Mouse (Mus musculus) kidney, postnatal 10 days (tissue): ENCODE measurements around the gene Slc27a5.

Source experiments
- DNase-seq: peaks from one replicate; pipeline ENCODE4 v3.0.0; 2021; ENCODE audit warnings: mixed read lengths

Slc27a5 gene

DNA sequence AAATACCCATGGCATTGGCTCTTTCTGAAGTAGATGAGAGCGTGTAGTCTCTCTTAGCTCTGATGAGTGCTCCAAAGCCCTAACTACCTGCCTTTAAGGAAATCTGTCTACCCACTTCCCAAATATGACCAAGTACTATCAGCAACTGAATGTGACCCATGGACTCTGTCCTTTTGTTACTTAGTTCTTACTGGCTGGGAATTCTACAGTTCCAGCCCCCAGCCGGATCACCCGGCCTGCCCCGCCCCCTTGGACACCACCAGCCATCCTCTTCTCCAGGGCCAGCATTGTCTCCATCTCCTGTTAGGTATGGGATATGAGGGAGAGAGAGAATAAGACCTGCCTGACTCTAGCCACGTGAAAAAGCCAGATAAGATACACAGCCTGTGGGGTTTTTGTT lies at the start of gene Slc27a5:
TSS of gene Slc27a5 (minus strand) at position 140 of the 400 bp plus-strand sequence.
- DNase-seq: no peak

DNA sequence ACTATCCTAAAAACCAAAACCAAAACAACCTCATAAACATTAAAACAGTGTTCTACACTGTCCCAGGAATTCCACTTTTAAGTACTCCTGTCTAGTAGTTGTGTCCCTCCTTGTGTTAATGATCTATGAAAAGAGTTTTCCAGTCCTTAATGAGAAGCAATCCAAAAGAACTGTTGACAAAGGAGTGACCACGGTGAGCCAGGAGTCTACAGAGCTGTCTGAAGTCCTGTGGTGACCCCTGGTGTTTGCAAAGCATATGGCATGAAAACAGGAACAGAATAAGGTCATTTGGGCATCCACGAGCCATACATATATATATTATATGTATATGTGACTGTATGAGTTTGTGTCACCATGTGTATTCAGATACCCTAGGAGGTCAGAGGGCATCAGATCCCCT lies 48.1 kb upstream of the Slc27a5 start:
- DNase-seq: peak; percentile 82

DNA sequence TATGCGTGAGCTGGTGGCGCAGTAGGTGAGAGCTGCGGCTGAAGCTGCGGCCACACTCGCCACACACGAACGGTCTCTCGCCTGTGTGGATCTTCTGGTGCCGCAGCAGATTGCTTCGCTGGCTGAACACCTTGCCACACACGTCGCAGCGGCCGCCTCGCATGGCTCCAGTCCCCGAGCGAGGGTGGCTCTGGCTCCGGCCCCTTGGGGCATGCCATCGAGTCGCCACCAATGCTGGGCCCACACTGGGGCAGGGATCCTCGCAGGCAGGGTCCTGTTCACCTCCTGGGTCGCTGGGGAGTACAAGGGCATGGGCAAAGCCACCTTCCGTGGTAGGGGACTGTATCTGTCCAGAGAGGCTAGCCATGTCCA lies 46.2 kb upstream of the Slc27a5 start:
- DNase-seq: no peak

DNA sequence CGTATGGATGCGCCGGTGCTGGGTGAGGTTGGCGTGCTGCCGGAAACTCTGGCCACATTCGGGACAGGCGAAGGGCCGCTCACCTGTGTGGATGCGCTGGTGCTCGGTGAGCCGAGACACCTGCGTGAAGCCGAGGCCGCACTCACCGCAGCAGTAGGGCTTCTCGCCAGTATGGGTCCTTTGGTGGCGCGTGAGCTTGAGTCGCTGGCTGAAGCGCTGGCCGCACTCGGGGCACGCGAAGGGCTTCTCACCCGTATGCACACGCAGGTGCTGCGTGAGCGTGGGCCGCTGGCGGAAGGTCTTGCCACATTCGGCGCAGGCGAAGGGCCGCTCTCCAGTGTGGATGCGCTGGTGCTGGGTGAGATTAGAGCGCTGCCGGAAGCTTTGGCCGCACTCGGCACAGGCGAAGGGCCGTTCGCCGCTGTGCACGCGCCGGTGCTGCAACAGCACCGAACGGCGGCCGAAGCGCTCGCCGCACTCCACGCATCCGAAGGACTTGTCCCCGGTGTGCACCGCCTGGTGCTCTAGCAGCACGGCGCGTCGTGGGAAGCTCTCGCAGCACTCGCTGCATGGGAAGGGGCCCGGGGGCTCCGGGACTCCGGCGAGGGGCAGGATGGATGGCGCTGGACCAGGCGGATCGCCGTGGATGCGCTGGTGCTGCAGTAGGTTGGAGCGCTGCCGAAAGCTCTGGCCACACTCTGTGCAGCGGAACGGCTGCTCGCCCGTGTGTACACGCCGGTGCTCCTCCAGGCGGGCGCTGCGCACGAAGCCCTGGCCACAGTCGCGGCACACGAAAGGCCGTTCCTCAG lies 45.7 kb upstream of the Slc27a5 start:
- peak; percentile 57 for DNase-seq

DNA sequence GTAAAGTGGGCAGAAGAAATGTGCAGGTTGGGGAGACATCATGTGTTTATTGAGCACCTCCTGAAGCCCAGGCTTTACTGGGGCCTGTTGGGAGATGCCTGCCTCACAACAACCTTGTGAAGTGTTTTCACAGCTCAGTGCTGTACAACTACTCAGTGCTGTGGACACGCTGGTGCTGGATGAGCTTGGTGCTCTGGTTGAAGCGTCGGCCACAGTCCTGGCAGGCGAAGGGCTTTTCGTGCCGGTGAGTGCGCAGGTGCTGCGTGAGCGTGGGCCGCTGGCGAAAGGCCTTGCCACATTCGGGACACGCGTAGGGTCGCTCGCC lies 45.1 kb upstream of the Slc27a5 start:
- no peak for DNase-seq

DNA sequence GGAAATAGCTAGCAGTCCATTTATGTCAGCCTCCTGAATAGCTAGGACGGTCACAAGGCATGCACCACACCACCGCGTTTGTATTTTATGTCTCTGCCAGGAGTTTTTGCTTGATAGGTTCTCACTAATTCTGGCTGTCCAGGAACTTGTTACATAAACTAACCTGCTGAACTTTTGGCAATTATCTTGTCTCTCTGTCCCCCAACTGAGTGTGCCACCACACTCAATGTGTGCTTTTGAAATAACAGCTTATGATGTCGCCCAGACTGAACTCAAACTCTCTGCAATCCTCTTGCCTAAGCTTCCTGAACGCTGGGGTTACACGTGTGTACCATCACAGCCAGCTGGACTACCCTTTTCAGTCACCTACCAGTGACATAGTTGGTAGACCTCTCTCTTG lies 44.5 kb upstream of the Slc27a5 start:
- no peak for DNase-seq

DNA sequence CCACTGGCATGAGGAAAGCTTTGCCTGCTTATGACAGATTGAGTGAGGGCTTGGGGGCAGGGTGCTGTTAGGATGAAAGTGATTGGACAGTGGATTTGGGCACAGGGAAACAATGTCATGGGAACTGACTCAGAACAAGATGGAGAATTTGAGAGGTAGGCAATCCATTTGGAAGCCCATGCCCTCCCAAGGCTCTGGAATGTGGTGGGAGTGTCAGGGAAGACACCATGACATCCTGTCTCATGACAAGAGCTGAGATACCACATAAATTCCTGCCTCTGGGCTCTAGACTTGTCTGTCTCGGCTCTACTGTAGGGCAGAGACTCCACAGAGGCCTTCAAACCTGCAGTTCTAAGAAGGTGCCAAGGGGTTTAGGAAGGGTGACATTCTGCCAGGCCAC lies 43.3 kb upstream of the Slc27a5 start:
- DNase-seq: no peak

DNA sequence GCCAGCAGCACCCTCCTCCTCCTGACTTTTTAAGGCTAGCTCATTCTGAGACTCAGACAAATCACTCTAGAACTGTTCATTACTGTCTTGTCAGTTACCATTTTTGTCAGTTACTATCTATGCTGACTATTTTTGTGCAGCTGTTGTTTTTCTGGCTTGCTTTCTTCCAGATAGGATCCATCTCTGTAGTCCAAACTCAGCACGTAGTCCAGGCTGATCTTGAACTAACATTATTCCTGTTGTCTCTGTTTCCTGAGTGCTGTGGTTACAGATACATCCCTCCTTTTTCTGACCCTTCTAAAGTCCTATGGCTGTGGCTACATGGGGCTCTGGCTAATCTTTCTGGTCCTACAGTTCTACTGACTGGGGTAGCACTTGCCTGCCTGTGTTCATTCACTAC lies 41.2 kb upstream of the Slc27a5 start:
- DNase-seq: no peak

DNA sequence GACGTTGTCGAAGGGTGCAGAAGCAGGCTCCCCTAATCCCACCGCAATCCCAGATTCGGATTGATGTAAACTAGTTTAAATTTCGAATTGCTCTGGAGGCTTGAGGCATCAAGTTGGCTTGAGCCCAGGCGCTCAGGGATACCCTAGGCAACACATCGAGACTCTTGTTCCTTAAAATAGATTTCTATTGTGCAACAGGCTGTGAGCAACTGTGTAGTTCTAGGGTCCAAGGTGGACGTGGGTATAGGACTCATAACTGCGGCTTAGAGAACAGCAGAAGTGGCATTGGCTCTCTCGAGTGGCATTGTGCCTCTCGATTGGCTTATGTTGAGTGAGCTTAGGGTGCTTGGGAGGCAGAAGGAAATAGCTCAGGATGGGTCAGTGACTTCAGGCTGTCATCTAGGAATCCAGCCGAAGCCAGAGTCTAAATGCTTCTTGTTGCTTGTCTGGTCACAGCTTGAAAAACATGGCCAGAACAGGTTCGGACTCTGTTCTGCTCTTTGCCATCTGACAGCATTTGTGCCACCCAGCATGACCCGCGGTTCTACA lies 40.7 kb upstream of the Slc27a5 start:
- DNase-seq: peak; percentile 39

DNA sequence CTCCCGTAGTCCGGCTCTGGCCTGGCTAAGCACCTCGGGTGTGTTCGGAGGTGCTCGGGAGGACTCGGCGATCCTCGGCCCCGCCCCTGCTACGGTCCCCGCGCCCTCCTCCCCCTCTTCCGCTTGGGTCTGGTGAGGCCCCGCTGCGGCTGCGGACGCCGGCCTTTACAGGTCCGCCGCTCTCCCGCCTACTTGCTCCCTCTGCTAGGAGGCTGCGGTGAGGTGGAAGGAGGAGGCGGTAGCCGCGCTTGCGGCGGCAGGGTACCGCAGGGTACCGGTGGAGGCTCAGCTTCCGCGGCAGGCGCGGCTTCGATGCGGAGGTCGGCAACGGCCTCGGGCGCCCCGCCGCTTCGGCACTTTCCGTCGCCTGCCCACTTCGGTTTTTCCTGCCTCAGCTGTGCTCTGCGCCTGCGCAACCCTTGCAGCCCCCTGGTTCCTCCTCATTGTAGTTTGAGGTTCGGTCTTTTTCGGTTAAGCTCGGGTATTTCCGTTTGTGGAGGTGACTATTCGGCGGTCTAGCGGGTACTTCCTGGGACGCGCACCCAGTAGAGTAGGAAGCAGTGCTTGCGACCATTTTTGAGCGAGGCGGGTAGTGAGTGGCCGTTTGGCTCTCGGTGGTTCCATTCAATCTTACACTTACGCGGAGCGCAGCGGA lies 40.0 kb upstream of the Slc27a5 start, which contains the start of gene Ube2m:
TSS of gene Ube2m (minus strand) at position 375 of the 655 bp plus-strand sequence.
- peak; percentile 99 for DNase-seq

DNA sequence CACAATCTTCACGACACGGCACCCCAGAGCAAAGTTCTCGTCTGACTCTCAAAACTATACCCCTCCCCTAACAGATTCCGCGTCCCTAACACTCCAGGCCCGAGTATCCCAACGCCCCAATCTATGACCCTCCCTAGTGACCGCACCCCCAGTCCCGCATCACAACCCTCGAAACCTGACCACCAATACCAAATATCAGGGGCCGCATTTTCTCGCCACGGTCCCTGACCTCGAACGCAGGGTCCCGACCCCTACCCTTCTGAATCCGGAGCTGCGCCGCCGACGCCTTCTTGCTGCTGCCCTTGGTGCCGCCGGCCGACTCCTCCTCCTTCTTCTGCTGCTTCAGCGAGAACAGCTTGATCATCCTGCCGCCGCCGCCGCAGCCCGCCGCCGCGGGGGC lies 39.4 kb upstream of the Slc27a5 start:
- DNase-seq: no peak

DNA sequence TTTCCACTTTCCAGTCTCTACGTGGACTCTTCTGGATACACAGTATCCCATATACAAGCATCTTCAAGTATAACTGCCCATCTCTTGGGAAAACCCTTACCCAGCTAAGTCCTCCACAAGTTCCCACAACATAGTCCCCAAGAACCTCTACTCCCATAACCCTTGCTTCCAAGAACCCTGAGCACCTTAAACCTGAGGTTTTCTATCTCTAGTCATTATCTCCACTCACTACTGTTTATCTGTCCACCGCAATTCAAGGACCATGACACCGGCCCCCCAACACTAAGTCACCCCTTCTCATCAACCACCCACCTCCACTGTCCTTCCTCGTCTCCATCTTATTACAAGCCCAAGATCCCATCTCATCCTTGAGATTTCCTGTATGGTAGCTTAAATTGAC lies 38.8 kb upstream of the Slc27a5 start:
- no peak for DNase-seq

DNA sequence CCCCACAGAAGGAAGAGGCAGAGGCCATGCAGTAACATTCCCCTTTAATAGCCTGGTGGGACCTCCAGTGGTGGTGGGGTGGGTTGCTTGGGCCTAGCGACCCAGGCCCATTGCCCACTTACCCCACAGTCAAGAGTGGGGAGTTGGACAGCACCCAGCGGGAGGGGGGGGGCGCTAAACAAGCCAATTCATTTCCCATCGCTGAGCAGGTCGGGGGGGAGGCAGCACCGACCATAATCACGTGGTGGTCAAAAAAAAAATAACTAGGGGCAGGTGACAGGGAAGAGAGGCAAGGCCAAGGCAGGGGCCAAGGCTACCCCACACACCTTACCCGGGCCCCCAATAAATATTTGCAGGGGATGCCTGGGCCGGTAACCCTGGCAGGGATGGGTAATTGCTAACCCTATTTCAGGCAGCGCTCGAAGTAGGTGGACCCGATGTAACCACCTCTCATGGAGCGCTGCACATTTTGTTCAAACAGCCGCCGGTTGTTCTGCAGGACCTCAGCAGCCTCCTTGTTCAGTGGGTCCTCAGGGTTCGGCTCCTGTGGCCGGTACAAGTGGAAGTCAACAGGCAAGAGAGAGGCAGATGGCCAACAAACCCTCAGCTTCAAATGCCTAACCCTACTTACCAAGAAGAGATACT lies 37.3 kb upstream of the Slc27a5 start:
- peak; percentile 50 for DNase-seq

DNA sequence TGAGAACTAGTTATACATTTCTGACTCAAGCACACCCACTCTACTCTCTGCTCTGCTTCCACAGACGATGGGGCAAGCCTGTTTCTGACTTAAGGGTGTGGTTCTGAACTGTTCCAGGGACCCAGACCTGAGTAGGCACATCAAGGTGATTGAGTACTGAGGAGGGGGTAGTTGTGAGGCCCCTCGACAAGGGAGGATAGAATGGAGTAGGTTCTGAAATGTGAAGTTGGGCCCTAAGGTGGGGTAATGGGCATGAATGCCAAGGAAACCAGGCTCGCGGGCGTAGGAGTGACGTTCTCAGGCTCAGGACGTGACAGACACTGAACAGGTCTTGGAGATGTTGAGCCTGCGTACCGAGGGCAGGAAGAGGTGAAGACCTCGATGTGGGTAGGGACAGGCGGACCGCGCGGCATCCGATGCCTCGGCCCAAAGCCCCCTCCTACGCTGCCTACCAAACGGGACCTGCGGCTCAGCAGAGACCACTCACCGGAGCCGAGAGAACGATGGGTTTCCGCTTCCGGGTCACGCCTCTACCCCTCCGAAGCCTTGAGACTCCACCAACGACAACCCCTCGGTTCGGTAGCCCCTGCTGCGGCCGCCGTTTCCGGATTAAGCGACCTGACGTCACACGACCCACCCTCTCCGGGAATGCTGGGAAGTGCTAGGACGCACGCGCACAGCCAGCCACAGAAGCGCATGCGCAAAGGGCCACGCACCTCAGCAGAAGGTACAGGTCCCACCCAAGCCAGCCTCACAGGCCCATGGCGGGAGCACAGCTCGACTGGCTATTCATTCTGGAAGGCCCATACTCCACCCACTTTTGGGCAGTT lies 36.4 kb upstream of the Slc27a5 start, which contains the start of gene Chmp2a:
TSS of gene Chmp2a (minus strand) at position 660 of the 830 bp plus-strand sequence.
- peak; percentile 99 for DNase-seq

DNA sequence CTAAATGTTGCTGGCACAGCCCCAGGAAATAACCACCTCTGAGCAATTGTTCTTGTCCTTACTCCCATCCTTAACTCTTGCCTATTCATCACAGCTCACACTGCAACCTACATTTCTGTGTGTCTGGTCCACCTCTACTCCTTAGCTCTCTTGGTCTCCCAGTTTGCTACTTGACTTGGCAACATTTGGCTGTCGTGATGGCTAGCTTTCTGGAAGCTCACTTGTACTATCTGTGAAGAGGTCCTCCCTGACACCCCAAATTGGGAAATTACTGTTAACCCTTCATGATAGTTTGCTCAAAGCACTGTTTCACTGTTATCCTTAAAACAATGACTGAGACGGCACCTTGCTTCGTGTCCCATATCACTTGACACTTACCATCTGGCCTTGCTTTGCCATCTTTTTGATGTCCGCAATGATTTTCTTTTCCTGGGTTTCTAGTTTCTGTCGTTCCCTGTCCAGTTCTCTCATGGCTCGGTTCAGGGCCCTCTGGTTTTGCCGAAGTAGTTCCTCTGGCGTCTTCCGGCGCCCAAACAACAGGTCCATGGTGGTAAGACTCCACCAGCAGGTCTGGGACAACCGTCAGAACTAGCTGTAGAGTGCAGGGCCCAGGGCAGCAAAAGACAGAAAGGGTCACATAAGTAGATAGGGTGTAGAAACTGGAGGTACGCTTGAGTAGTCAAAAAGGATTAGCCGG lies 35.6 kb upstream of the Slc27a5 start:
- no peak for DNase-seq

DNA sequence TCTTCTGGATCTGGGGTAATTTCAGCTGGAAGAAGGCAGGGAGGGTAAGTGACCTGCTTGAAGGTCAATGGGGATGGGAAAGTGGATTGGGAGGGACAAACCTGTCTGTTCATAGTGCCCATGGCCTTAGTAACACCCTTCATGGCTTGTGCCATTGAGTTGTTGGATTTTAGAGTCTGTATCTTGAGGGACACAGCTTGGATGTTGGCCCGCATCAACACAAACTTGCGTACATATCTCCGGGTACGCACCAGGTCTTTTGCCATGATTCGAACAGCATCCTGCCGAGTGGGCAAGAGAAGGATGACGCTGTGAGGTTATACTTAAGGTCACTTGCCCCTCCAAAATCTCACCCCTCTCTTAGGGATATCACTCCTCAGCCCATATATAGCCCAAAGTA lies 34.5 kb upstream of the Slc27a5 start:
- DNase-seq: no peak

DNA sequence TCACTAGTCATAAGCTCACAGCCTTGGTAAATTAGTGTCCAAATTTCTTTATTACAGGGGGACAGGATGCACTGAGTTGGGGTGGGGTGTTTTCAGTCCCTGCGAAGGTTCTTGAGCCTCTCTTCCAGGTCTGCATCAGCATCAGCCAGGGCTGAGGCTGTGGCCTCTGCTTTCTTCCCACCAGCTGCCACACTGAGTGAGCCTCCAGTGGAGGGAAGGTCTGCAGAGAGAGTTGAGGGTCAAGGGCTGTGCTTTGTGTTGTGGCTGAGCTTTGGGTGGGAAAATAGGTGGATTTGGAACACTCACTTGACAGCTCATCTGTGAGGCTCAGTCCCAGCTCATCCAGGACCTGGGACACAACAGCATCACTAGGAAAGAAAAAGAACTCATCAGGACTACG lies 34.0 kb upstream of the Slc27a5 start:
- DNase-seq: no peak

DNA sequence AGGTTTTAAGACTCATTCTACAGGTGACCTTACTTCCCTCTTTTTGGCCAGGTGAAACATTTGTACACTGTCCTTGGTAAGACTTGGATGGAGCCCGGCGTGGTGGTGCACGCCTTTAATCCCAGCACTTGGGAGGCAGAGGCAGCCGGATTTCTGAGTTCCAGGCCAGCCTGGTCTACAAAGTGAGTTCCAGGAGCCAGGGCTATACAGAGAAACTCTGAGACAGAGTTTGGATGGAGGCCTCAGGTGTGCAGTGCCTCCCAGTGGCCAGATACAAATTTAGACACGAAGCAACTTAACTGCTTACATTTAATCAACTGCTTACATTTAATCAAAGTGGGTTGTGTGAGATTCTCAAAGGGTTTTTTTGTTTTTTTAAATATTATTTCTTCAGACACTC lies 33.1 kb upstream of the Slc27a5 start:
- DNase-seq: peak; percentile 49

DNA sequence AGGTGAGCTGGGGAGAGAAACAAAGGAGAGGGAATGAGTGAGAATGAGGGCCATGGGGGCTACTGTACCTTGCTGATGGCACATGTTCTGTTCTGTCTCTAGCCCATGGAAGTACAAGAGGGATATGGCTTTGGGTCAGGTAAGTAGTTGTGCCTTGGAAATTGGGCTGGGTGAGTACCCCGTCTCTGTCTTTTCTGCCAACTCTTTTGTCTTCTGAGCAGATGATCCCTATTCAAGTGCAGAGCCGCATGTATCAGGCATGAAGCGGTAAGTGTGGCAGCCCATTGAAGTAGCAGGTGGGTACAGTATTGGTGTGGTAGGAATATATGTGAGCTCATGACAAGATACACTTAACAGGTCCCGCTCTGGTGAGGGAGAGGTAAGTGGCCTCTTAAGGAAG lies 31.0 kb upstream of the Slc27a5 start:
- no peak for DNase-seq

DNA sequence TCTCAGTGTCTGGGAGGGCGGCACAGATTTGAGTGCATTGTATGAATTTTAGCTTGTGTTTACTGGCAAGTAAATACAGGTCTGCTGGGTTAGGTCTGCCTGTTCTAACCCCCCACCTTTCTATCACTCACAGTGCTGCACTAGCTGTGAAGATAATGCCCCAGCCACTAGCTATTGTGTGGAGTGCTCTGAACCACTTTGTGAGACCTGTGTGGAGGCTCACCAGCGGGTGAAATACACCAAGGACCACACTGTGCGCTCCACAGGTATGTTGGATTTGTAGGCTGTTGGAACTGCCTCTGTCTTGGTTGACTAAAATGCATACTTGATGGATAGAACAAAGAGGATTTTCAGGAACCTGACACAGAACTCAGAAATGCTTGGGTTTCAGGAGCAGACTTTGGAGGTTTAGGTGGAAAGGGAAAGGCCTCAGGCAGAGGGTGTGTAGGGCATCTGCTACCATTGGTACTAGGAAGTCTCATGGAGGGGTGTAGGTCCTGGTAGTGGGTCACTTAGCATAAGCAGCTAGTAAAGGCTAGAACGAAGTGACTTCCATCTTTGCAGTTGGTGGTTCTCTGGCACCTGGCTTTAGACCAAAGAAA lies 27.6 kb upstream of the Slc27a5 start:
- no peak for DNase-seq

DNA sequence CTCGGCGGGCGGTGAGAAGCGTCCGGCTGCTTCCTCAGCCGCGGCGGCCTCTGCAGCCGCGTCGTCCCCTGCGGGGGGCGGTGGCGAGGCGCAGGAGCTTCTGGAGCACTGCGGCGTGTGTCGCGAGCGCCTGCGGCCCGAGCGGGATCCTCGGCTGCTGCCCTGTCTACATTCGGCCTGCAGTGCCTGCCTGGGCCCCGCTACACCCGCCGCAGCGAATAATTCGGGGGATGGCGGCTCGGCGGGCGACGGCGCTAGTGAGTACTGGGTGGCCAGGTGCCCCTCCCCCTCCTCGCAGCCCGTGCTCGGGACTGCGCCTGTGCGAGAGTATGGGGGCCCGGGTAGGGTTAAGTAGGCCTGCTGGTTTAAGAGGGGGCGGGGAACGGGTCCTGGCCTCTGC lies 26.8 kb upstream of the Slc27a5 start:
- DNase-seq: peak; percentile 89
